Mouse (Mus musculus) liver, embryonic 11.5 days (tissue): ENCODE data around the gene Cd248. TPM values are rescaled to one million over a fixed set of nuclear protein-coding genes. Genes with fewer than 3 reads are reported as not detected.

Source experiments
- ATAC-seq: fragments of 200-750 bp; cut with Nextera tagmentation; replicated peaks from 2 replicates; pipeline ENCODE4 v1.8.0; 2017; ENCODE audit warnings: moderate number of reproducible peaks, mild to moderate bottlenecking, moderate TSS enrichment, moderate library complexity; ENCODE audit not compliant: low FRiP score
- DNase-seq: peaks from one replicate; pipeline ENCODE4 v3.0.0-alpha.2; 2017; ENCODE audit warnings: low spot score
- H3K27ac ChIP-seq: fragments of 300-500 bp; sonication (generic); 2 replicates; pipeline ENCODE4 v1.5.1; 2014; ENCODE audit warnings: mild to moderate bottlenecking, low read depth, low read length, control low read depth
- H3K27me3 ChIP-seq: fragments of 300-500 bp; sonication (generic); replicated peaks from 2 replicates; pipeline ENCODE4 v1.6.1; 2014; ENCODE audit warnings: low read length, mixed read lengths; ENCODE audit not compliant: control insufficient read depth, insufficient read depth
- H3K36me3 ChIP-seq: fragments of 300-500 bp; sonication (generic); 2 replicates; pipeline ENCODE4 v1.6.1; 2014; ENCODE audit warnings: mild to moderate bottlenecking, low read length, moderate library complexity, mixed read lengths; ENCODE audit not compliant: control insufficient read depth, insufficient read depth
- H3K4me1 ChIP-seq: fragments of 300-500 bp; sonication (generic); replicated peaks from 2 replicates; pipeline ENCODE4 v1.6.1; 2014; ENCODE audit warnings: low read length, mixed read lengths; ENCODE audit not compliant: control insufficient read depth, insufficient read depth
- H3K4me2 ChIP-seq: fragments of 300-500 bp; sonication (generic); 2 replicates; pipeline ENCODE4 v1.6.1; 2014; ENCODE audit warnings: mild to moderate bottlenecking, control low read depth, moderate library complexity
- H3K4me3 ChIP-seq: fragments of 300-500 bp; sonication (generic); 2 replicates; pipeline ENCODE4 v1.5.1; 2014; ENCODE audit warnings: low read depth, low read length, control low read depth
- H3K9ac ChIP-seq: fragments of 300-500 bp; sonication (generic); 2 replicates; pipeline ENCODE4 v1.6.1; 2014; ENCODE audit warnings: low read depth, low read length, control low read depth
- H3K9me3 ChIP-seq: fragments of 300-500 bp; sonication (generic); 2 replicates; pipeline ENCODE4 v1.6.1; 2016; ENCODE audit warnings: low read length, inconsistent platforms, mixed read lengths; ENCODE audit not compliant: control insufficient read depth
- WGBS: fragments of 180-500 bp; shearing (Covaris S2); extraction: QIAGEN DNeasy Blood & Tissue Kit; methylation state at CpG from one replicate; pipeline ENCODE4 v1.1.7; 2014; 5-methylcytosine and 5-hydroxymethylcytosine counted together
- polyA plus RNA-seq: library from polyadenylated mRNA; unstranded; fragments of >200 nt; fragmentation: Nextera tagmentation; extraction: Ambion mirVana; gene quantifications from 2 replicates; pipeline ENCODE4 v1.2.1, GENCODE M21; 2014

Gene Cd248
- polyA plus RNA-seq, 1 experiment from 2014 or later: 28.6 TPM

DNA sequence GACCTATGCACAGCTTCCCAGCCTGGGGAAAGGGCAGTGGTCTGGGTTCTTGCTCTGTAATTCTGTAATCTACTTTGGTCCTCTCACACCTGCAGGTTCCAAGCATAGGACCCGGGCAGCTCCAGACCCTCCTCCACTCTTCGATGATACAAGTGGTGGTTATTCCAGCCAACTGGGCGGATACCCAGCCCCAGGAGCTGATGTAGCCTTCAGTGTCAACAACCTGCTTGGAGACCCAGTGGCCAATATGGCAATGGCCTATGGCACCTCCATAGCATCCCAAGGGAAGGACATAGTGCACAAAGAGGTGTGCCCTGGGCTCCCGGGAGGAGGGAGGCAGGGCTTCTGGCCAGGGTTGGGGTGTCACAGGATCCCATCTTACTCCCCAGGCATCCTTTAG, 21.4 kb downstream of the Cd248 start:
- Histone ChIP-seq H3K27ac (no peak overlapping the region), H3K36me3 (peaks cover 9% of the 10 kb centered on the region), H3K9me3 (no peaks in the 10 kb centered on the region), H3K4me1 (peaks cover 20% of the 10 kb centered on the region), H3K4me3 (peak overlapping the region; percentile 79), H3K27me3 (peaks cover 22% of the 10 kb centered on the region), H3K9ac (no peak overlapping the region; the same call in 1 of the 2 replicates), H3K4me2 (peak overlapping the region; percentile 88)
- 87% methylated on average over 4 of the region's 4 CpGs for WGBS
- ATAC-seq (no peak), DNase-seq (no peak)

DNA sequence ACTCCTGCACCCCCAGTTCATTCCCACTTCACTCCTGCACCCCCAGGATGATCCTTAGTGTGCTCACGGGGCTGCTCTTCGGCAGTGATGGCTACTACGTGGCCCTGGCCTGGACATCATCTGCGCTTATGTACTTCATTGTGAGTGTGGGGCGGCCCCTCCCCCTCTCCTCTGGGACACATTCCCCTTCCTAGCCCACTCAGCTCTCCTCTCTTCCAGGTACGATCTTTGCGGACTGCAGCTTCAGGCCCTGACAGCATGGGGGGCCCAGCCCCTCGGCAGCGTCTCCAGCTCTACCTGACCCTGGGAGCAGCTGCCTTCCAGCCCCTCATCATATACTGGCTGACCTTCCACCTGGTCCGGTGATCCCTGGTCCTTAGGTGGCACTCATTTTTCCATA, 24.2 kb downstream of the Cd248 start:
- Histone ChIP-seq H3K9me3 (no peaks in the 10 kb centered on the region), H3K9ac (no peak overlapping the region), H3K4me1 (peaks cover 32% of the 10 kb centered on the region), H3K36me3 (peaks cover 9% of the 10 kb centered on the region), H3K4me2 (no peak overlapping the region), H3K4me3 (no peak overlapping the region), H3K27me3 (peaks cover 2% of the 10 kb centered on the region; the same call in 1 of the 2 replicates), H3K27ac (no peak overlapping the region)
- ATAC-seq: no peak
- DNase-seq: no peak
- 89% methylated on average over 10 of the region's 10 CpGs for WGBS

DNA sequence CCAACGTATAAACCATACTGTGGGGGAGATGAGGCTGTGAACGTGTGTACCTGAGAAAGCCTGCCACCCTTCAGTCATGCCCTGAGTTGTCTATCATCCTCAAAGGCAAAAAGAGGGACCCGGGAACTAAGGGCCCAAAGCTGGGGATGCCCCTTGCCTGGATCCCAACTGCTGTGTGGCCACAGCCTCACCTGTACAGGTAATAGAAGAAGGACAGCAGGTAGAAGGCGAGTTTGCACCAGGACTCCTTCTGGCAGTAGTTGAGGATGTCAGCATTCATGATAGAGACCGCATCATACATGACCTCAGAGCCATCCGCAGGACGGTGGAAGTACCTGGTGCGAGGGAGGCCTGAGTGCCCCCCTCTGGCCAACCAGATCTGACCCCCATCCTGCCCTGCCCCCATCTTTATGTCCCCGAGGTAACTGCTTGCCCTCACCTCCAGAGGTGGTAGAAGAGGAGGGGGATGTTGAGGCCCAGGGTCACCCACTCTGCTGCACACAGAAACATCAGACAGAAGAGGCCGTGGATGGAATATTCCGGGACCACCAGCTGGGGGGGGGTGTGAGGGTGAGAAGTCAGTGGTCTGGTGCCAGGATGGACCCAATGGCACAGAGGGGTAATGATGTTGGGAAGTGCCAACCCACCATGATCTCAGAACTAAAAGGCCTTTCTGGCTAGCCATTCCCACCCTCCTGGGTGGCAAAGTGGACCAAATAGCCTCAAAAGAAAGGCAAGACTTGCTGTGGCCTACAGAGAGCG, 25.8 kb downstream of the Cd248 start:
- peaks cover 2% of the 10 kb centered on the region; the same call in 1 of the 2 replicates for H3K27me3 ChIP-seq
- no peak for ATAC-seq
- H3K9me3 ChIP-seq: no peaks in the 10 kb centered on the region
- no peak overlapping the region for H3K4me2 ChIP-seq
- peaks cover 9% of the 10 kb centered on the region for H3K36me3 ChIP-seq
- WGBS: 73% methylated on average over 12 of the region's 12 CpGs
- 0 out of 2 replicates have a peak overlapping the region, but pooled peaks have one; percentile 8 for H3K9ac ChIP-seq
- DNase-seq: peak; percentile 30
- H3K27ac ChIP-seq: no peak overlapping the region
- H3K4me1 ChIP-seq: peaks cover 41% of the 10 kb centered on the region
- H3K4me3 ChIP-seq: no peak overlapping the region; the same call in 1 of the 2 replicates

DNA sequence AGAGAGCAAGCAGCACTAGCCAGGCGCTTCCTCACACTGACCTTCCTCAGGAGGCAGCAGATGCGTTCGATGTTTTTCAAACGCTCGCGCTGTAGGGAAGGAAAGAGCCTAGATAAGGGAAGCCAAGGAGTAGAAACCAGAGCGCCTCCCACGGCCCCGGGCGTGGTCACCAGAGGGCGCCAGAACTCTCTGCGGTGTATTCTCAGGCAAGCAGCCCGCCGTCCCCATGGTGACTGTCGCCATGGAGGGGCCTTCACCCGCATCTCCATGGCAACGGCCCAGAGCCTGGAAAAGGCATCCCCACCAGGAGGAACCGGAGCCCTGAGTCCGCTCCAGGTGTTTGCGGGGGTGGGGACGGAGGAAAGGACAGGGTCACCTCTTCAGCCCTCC, 26.4 kb downstream of the Cd248 start:
- H3K4me3 ChIP-seq: no peak overlapping the region; the same call in 1 of the 2 replicates
- H3K9me3 ChIP-seq: no peaks in the 10 kb centered on the region
- H3K27me3 ChIP-seq: peaks cover 2% of the 10 kb centered on the region; the same call in 1 of the 2 replicates
- 1% methylated on average over 21 of the region's 21 CpGs for WGBS
- H3K4me2 ChIP-seq: no peak overlapping the region
- peak; percentile 73 for ATAC-seq
- H3K36me3 ChIP-seq: peaks cover 9% of the 10 kb centered on the region
- peak; percentile 92 for DNase-seq
- H3K9ac ChIP-seq: no peak overlapping the region
- no peak overlapping the region for H3K27ac ChIP-seq
- H3K4me1 ChIP-seq: peaks cover 39% of the 10 kb centered on the region

DNA sequence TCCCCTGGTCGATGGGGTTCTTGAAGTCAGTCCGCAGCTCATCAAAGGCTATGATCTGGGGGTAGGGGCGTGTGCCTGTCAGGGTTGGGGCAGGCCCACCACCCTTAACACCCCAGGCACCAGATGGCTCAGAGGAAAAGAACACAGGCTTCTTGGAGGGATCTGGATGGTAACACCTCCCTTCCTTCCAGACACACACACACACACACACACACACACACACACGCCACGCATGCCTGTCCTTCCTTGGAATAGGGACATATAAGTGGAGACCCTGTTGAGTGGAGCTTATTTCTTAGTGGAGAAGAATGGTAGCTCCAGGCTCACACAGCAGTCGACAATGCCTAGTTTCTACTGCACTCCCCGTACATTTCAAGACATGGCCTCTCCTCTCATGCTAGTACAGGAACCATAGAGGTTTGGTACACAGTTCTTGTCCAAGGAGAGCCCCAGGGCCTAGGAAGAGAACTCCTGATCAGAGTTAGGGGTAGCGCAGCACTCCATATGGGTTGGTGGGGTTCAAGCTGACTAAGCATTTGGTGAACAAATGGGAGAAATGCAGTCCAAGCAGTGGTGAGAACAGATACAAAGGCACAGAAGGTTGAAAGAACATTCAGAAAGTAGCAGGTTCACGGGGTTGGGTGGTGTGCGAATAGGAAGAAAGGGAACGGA, 27.0 kb downstream of the Cd248 start:
- Histone ChIP-seq H3K27me3 (peaks cover 2% of the 10 kb centered on the region; the same call in 1 of the 2 replicates), H3K9ac (no peak overlapping the region), H3K4me2 (no peak overlapping the region), H3K27ac (no peak overlapping the region), H3K36me3 (peaks cover 12% of the 10 kb centered on the region), H3K4me3 (no peak overlapping the region), H3K9me3 (no peaks in the 10 kb centered on the region), H3K4me1 (peaks cover 38% of the 10 kb centered on the region)
- DNase-seq (peak; percentile 33), ATAC-seq (no peak)
- 47% methylated on average over 11 of the region's 11 CpGs for WGBS

DNA sequence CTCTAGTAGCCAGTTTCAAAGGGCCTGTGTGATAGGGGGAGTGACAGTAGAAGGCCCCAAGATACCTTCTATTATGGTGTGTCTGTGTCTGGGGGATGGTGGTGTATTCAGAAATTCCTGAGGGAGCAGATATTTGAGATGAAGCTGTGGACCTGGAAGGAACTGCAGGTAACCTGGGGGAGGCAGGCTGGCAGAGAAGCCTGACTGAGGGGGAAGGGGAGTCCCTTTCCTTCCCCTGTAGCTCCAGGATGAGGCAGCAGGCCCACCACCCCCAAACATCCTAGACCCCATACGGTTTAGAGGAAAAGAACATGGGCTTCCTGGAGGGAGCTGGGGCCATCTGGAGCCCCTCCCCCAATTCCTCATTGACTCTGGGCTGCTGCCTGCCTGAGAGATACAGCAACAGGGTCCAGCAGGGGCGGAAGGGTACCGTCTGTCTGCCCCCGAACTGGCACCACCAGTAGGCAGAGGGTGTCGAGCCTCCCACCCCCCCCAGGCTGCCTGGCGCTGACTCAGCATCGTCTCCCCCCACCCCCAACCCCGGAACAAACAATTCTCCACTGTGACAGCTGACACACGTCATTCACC, 28.1 kb downstream of the Cd248 start:
- Histone ChIP-seq H3K36me3 (peaks cover 7% of the 10 kb centered on the region), H3K27ac (no peak overlapping the region), H3K4me2 (0 out of 2 replicates have a peak overlapping the region, but pooled peaks have one; percentile 12), H3K9ac (no peak overlapping the region), H3K4me3 (no peak overlapping the region), H3K27me3 (peaks cover 2% of the 10 kb centered on the region; the same call in 1 of the 2 replicates), H3K4me1 (peaks cover 38% of the 10 kb centered on the region), H3K9me3 (no peaks in the 10 kb centered on the region)
- no peak for ATAC-seq
- no peak for DNase-seq
- WGBS: 9% methylated on average over 9 of the region's 9 CpGs

DNA sequence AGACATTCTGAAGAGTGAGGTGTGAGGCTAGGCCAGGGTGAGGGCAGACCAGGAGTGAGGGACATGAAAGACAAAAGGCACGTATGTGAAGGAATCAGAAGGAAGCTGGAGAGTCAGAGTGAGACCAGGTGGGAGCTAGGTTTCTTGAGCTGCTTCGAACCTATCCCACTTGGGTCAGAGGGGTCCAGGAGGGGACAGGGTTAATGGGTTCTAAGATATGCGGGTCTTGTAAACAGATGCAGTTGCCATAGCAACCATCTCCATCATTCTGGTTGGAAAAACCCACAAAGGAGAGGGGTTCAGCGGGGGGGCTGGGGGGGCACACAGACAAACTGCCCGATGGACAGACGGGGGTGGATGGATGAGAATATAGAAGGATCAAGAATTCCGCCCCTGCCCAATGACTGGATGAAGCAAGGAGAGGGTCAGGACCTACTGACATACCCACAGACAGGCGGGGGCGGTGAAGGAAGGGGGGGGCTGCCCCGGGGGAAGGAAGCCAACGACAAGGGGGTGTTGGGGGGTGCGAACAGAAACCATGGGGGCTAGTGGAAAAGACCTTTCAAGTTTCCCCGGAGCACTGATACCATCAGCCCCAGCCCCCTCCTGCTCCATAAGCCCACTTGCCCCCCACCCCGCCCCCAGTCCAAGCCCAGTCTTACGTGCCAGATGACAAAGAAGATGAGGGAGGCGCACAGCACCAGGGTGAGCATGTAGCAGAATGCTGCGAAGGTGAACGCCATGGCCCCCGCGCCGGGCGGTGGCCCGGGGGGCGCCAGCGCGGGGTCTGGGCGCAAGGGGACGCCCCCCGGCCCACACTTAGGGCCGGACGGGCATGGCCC, 29.9 kb downstream of the Cd248 start:
- no peak for ATAC-seq
- peaks cover 38% of the 10 kb centered on the region for H3K4me1 ChIP-seq
- H3K27me3 ChIP-seq: peaks cover 2% of the 10 kb centered on the region; the same call in 1 of the 2 replicates
- H3K9me3 ChIP-seq: no peaks in the 10 kb centered on the region
- no peak for DNase-seq
- peak overlapping the region; percentile 90 for H3K4me2 ChIP-seq
- H3K36me3 ChIP-seq: peaks cover 14% of the 10 kb centered on the region
- peak overlapping the region; percentile 45 for H3K4me3 ChIP-seq
- H3K27ac ChIP-seq: no peak overlapping the region
- WGBS: 8% methylated on average over 30 of the region's 31 CpGs
- peak overlapping the region; percentile 63 for H3K9ac ChIP-seq
